Mouse (Mus musculus) heart, postnatal 14 days (tissue): ENCODE data around the gene Tmem47. TPM values are rescaled to one million over a fixed set of nuclear protein-coding genes. Genes with fewer than 3 reads are reported as not detected.

Experiments
- DNase-seq, 2 experiments: peaks; one replicate each; pipeline ENCODE4 v3.0.0; 2021 to 2022
- intact Hi-C: fragments of 180-260 bp; cut with DNase I; formaldehyde crosslinking; loops from one replicate; pipeline ENCODE4 v1.15.1; 2025
- long read RNA-seq, 2 experiments: library from polyadenylated mRNA; stranded (forward); transcript quantifications; one replicate each; pipeline ENCODE4 v2.0.0; 2021
- total RNA-seq, 2 experiments: library from RNA; stranded (reverse); gene quantifications; 2 replicates each; pipeline ENCODE4 v1.2.3; 2021

The Tmem47 gene
- 10 to 100 TPM; 19.0 to 21.8 TPM for total RNA-seq
- long read RNA-seq, experiment 1, full-length matches to known transcripts = 40 of 42 reads
- long read RNA-seq, experiment 1, partial matches to known transcripts = 0 of 42 reads
- long read RNA-seq, experiment 1, other reads (novel, unspliced or antisense) = 2 of 42 reads
- long read RNA-seq, experiment 2, full-length matches to known transcripts = 57 of 60 reads
- long read RNA-seq, experiment 2, partial matches to known transcripts = 0 of 60 reads
- long read RNA-seq, experiment 2, other reads (novel, unspliced or antisense) = 3 of 60 reads

- intact Hi-C loops = no loop called here
- peak; percentile 75 to 77 for DNase-seq
These were observed at the start of gene Tmem47 for GRCm38 (mm10) chrX:81070210-81070803. Tmem47 (plus strand) TSS chrX:81070698.

- peak in 1 of 2 experiments; percentile 7 for DNase-seq
- intact Hi-C loops = no loop called here
These were observed 435 bp downstream of the Tmem47 start for GRCm38 (mm10) chrX:81070804-81071461.

- DNase-seq = peak in 1 of 2 experiments; percentile 4
- intact Hi-C loops = no loop called here
These were observed 1.5 kb downstream of the Tmem47 start for GRCm38 (mm10) chrX:81071746-81072640.

GRCm38 (mm10) chrX:81072651-81073050 is 2.2 kb downstream of the Tmem47 start:
- no peak for DNase-seq
- intact Hi-C loops = no loop called here

- no peak for DNase-seq
These were observed 3.3 kb downstream of the Tmem47 start for GRCm38 (mm10) chrX:81073834-81074233.

GRCm38 (mm10) chrX:81078522-81078921 is 8.0 kb downstream of the Tmem47 start:
- DNase-seq = no peak
- intact Hi-C loops = no loop called here

More at GRCm38 (mm10) chrX:81073834-81074233, 3.3 kb downstream of the Tmem47 start:
- intact Hi-C loops = no loop called here

- intact Hi-C loops = no loop called here
- DNase-seq = peak; percentile 4 to 6
These were observed 10.5 kb downstream of the Tmem47 start for GRCm38 (mm10) chrX:81080996-81081395.

- peak; percentile 22 to 62 for DNase-seq
- intact Hi-C loops = no loop called here
These were observed 14.7 kb downstream of the Tmem47 start for GRCm38 (mm10) chrX:81085025-81085752.

- DNase-seq = no peak
- intact Hi-C loops = no loop called here
These were observed 76.9 kb downstream of the Tmem47 start for GRCm38 (mm10) chrX:81147416-81147815.
